9 mouse cellular contexts compared by ENCODE assay signal in the genomic region with DNA sequence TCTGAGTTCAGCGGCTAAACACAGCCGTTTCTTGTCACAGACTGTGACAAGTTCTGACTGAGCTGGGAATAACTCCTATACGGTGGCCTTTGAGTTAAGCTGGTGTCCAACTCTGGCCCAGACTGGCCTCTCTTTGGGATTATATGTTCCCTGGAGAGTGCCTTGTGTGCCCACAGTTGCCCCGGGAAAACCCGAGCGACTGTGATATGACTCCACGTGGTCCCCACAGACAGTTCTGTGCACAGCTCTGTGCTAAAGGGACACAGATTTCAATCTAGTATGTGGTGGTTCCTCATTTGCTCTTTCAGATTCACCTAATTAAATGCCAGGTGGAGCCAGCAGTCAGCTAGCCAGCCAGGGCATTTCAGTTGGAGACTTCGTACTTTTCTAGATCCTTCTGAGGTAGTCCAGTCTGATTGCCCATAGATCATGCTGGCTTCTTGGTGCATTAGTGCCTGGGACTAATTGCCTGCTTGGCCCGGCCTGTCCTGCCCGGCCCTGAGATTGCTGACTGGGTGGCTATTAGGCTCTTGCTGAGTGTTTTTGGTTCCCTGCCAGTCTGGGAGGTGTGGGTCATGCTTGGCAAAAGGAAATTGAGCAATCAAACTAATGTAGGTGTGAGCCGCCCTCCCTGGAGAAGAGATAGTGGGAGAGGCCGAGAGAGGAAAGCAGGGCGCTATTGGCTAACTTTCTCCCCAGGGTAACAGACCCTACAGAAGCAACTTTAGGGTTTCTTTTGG.
A peak's percentile ranks its signal among the peaks of the same experiment; 100 is the strongest.
DNase-seq lines count a peak whose midpoint lies in the region; ATAC-seq lines count a peak whose summit lies in the region.
"Had no signal": no experiment of that assay in that cellular context is flagged by ENCODE, and none has a peak within 500 bp of the region (broad histone marks: within the 10 kb centered on the region; RNA-seq: fewer than 3 reads in every experiment).

No protein-coding gene starts in this region.

- 74% methylated on average over 13 of the region's 13 CpGs for WGBS in heart, embryonic 10.5 days
- WGBS in midbrain, embryonic 10.5 days: 88% methylated on average over 13 of the region's 13 CpGs
- 87% methylated on average over 13 of the region's 13 CpGs for WGBS in embryonic facial prominence, embryonic 10.5 days

- peak; percentile 97 for DNase-seq in heart, adult 11 months
- no peak for DNase-seq in heart, embryonic 10.5 days (ENCODE audit: low spot score)
- DNase-seq in Muller cell, postnatal 12 days (ENCODE audit: inconsistent ontology term): peak; percentile 60
- peak; percentile 63 for DNase-seq in gastrocnemius, postnatal 14 days
- DNase-seq in lung, adult 18-20 months: peak; percentile 89 to 93
- DNase-seq in midbrain, embryonic 10.5 days (ENCODE audit: low spot score): no peak
- no peak for DNase-seq in embryonic facial prominence, embryonic 10.5 days (ENCODE audit: low spot score)

- intact Hi-C loops in gastrocnemius, postnatal 14 days (cut with DNase I; ENCODE audit: low total_unique reads): no loop called here

- peaks cover 45% of the 10 kb centered on the region for H3K4me1 ChIP-seq in heart, embryonic 10.5 days
- peaks cover 37% of the 10 kb centered on the region for H3K4me1 ChIP-seq in midbrain, embryonic 10.5 days
- peaks cover 24% of the 10 kb centered on the region for H3K4me1 ChIP-seq in embryonic facial prominence, embryonic 10.5 days

- no peak overlapping the region for H3K4me3 ChIP-seq in heart, embryonic 10.5 days
- no peak overlapping the region for H3K4me3 ChIP-seq in midbrain, embryonic 10.5 days
- no peak overlapping the region for H3K4me3 ChIP-seq in embryonic facial prominence, embryonic 10.5 days
- H3K4me3 ChIP-seq: limb, embryonic 12.5 days had no signal

- no peak overlapping the region for H3K27ac ChIP-seq in heart, embryonic 10.5 days
- no peak overlapping the region for H3K27ac ChIP-seq in midbrain, embryonic 10.5 days (replicated peaks)
- H3K27ac ChIP-seq in embryonic facial prominence, embryonic 10.5 days (replicated peaks): no peak overlapping the region
- H3K27ac ChIP-seq: limb, embryonic 12.5 days had no signal

- no peaks in the 10 kb centered on the region for H3K27me3 ChIP-seq in heart, embryonic 10.5 days (ENCODE audit: insufficient read depth, poor library complexity, severe bottlenecking)
- no peaks in the 10 kb centered on the region for H3K27me3 ChIP-seq in midbrain, embryonic 10.5 days (ENCODE audit: low read depth, poor library complexity, severe bottlenecking)
- no peaks in the 10 kb centered on the region for H3K27me3 ChIP-seq in embryonic facial prominence, embryonic 10.5 days (replicated peaks; ENCODE audit: low read depth, poor library complexity, severe bottlenecking)
- H3K27me3 ChIP-seq: limb, embryonic 12.5 days had no signal

- H3K36me3 ChIP-seq in heart, embryonic 10.5 days: no peaks in the 10 kb centered on the region
- H3K36me3 ChIP-seq in midbrain, embryonic 10.5 days: no peaks in the 10 kb centered on the region
- H3K36me3 ChIP-seq in embryonic facial prominence, embryonic 10.5 days (replicated peaks): no peaks in the 10 kb centered on the region
- H3K36me3 ChIP-seq: limb, embryonic 12.5 days had no signal

- ATAC-seq in inflammation-experienced regulatory T-cells, adult 6 months: no peak

- no peaks in the 10 kb centered on the region for H3K9me3 ChIP-seq in heart, embryonic 10.5 days
- H3K9me3 ChIP-seq in midbrain, embryonic 10.5 days (replicated peaks): no peaks in the 10 kb centered on the region
- no peaks in the 10 kb centered on the region for H3K9me3 ChIP-seq in embryonic facial prominence, embryonic 10.5 days
- H3K9me3 ChIP-seq: limb, embryonic 12.5 days had no signal

Comparison
In these comparisons a context has a peak if more than half of its experiments do, and no peak if none do; other contexts are left out.
1. DNase-seq: peak in heart, adult 11 months (single experiment), Muller cell, postnatal 12 days (single experiment), gastrocnemius, postnatal 14 days (single experiment) and lung, adult 18-20 months (2 of 2); none in heart, embryonic 10.5 days (single experiment), midbrain, embryonic 10.5 days (single experiment) and embryonic facial prominence, embryonic 10.5 days (single experiment).